Mouse (Mus musculus): ENCODE measurements at regions not wholly inside any gene's neighbourhood (a gene's known extent, or its start where the extent isn't known, plus 50 kb on each side); places are given as distances from the start of the nearest gene placed in this dataset.

DNA sequence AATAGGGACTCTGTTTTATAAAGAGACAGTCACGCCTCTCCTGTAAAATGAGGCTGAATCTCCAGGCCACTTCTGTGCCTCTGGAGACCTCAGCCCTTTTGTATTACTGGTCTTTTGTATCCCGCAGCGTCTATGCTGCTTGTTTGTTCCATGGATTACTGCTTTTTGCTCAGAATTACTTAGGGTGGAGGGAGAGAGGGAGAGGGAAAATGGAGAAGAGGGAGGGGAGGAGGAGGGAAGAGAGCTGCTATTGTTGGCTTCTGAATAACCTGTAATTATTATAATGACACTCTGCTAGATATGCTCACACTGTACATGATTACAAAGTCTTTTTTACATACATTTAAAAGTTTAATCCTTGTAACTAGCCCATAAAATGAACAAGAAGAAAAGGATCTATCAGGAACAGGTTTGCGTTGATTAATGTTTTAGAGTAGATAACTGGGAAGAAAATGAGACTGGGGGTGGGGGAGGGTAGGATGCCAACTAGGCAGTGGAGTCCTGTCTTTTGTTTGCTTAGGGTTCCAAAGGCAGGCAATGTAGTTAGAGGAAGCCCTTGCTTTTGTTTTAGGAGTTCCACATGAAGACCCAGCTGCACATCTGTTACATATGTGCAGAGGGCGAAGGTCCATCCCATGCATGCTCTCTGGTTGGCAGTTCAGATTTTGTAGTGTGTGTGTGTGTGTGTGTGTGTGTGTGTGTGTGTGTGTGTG, 153.4 kb upstream of the S100g start:
- no peak for TF ChIP-seq CTCF (IDR thresholded peaks at IDR 0.05; ENCODE audit: low read depth, low read length)
- TF ChIP-seq POLR2A (IDR thresholded peaks at IDR 0.05; ENCODE audit: borderline replicate concordance, low read depth, low read length): no peak

All from bone marrow macrophage, adult 2 months (primary cell).